Mouse (Mus musculus) liver, postnatal 0 days (tissue): Measurements from ENCODE around the gene Pbld2. TPM values are rescaled to one million over a fixed set of nuclear protein-coding genes. Genes with fewer than 3 reads are reported as not detected.

ENCODE experiments used
- ATAC-seq: fragments of 200-750 bp; cut with Nextera tagmentation; 2 replicates; pipeline ENCODE4 v1.8.0; 2017; ENCODE audit warnings: mild to moderate bottlenecking, moderate library complexity
- DNase-seq: peaks from one replicate; pipeline ENCODE4 v3.0.0-alpha.2; 2016
- H3K27ac ChIP-seq: fragments of 300-500 bp; sonication (generic); 2 replicates; pipeline ENCODE4 v1.5.1; 2014; ENCODE audit warnings: antibody characterized with exemption, moderate library complexity, mild to moderate bottlenecking, low read depth
- H3K27me3 ChIP-seq: fragments of 300-500 bp; sonication (generic); 2 replicates; pipeline ENCODE4 v1.6.1; 2014; ENCODE audit warnings: low read length, control low read depth, mixed read lengths; ENCODE audit not compliant: insufficient read depth
- H3K36me3 ChIP-seq: fragments of 300-500 bp; sonication (generic); replicated peaks from 2 replicates; pipeline ENCODE4 v1.6.1; 2014; ENCODE audit warnings: mild to moderate bottlenecking, control low read depth, low read length, moderate library complexity, mixed read lengths; ENCODE audit not compliant: insufficient read depth
- H3K4me1 ChIP-seq: fragments of 300-500 bp; sonication (generic); 2 replicates; pipeline ENCODE4 v1.6.1; 2014; ENCODE audit warnings: antibody characterized with exemption, mild to moderate bottlenecking, control low read depth; ENCODE audit not compliant: insufficient read depth
- H3K4me2 ChIP-seq: fragments of 300-500 bp; sonication (generic); 2 replicates; pipeline ENCODE4 v1.6.1; 2014; ENCODE audit warnings: low read depth, mild to moderate bottlenecking, low read length, moderate library complexity, mixed read lengths
- H3K4me3 ChIP-seq: fragments of 300-500 bp; sonication (generic); 2 replicates; pipeline ENCODE4 v1.5.1; 2014; ENCODE audit warnings: low read depth, low read length
- H3K9ac ChIP-seq: fragments of 300-500 bp; sonication (generic); replicated peaks from 2 replicates; pipeline ENCODE4 v1.6.1; 2014; ENCODE audit warnings: mild to moderate bottlenecking, moderate library complexity
- H3K9me3 ChIP-seq: fragments of 300-500 bp; sonication (generic); 2 replicates; pipeline ENCODE4 v1.6.1; 2016; ENCODE audit warnings: mild to moderate bottlenecking, control low read depth, low read length, mixed read lengths
- CTCF ChIP-seq: sonication (generic); IDR thresholded peaks from 2 replicates; pipeline ENCODE4 v1.5.1; 2016; ENCODE audit warnings: antibody characterized with exemption, low read depth
- EP300 ChIP-seq: IDR thresholded peaks from 2 replicates; pipeline ENCODE4 v1.6.1; 2016; ENCODE audit warnings: antibody characterized with exemption, low read depth, mild to moderate bottlenecking
- WGBS: fragments of 180-500 bp; shearing (Covaris S2); extraction: QIAGEN DNeasy Blood & Tissue Kit; methylation state at CpG from one replicate; pipeline ENCODE4 v1.1.7; 2014; ENCODE audit not compliant: insufficient replicate concordance; 5-methylcytosine and 5-hydroxymethylcytosine counted together
- polyA plus RNA-seq: library from polyadenylated mRNA; unstranded; fragments of >200 nt; fragmentation: Nextera tagmentation; extraction: Ambion mirVana; gene quantifications from 2 replicates; pipeline ENCODE4 v1.2.1, GENCODE M21; 2015

Pbld2 gene
- polyA plus RNA-seq, 1 experiment from 2014 or later, result 15.0 TPM

- no peaks in the 10 kb centered on the region for H3K27me3 ChIP-seq
- H3K27ac ChIP-seq, result no peak overlapping the region
- H3K4me3 ChIP-seq, result no peak overlapping the region
- peaks cover 42% of the 10 kb centered on the region for H3K36me3 ChIP-seq
- ATAC-seq (0 out of 2 replicates have a peak, but pooled peaks have one; percentile 27), DNase-seq (no peak)
- no peaks in the 10 kb centered on the region for H3K9me3 ChIP-seq
- TF ChIP-seq CTCF, result no peak
- no peak for TF ChIP-seq EP300
- no peaks in the 10 kb centered on the region for H3K4me1 ChIP-seq
- no peak overlapping the region for H3K9ac ChIP-seq
- H3K4me2 ChIP-seq, result no peak overlapping the region
- WGBS, result 48% methylated on average over 4 of the region's 4 CpGs
Measured at GRCm38 (mm10) chr10:63010268-63010667, 13.8 kb upstream of the Pbld2 start.

- H3K27ac ChIP-seq, result no peak overlapping the region
- ATAC-seq (no peak), DNase-seq (no peak)
- 87% methylated on average over 6 of the region's 6 CpGs for WGBS
- no peak overlapping the region for H3K9ac ChIP-seq
- no peak overlapping the region for H3K4me3 ChIP-seq
- H3K4me2 ChIP-seq, result no peak overlapping the region
- no peaks in the 10 kb centered on the region for H3K4me1 ChIP-seq
- peaks cover 54% of the 10 kb centered on the region for H3K36me3 ChIP-seq
- no peaks in the 10 kb centered on the region for H3K9me3 ChIP-seq
- H3K27me3 ChIP-seq, result no peaks in the 10 kb centered on the region
- TF ChIP-seq EP300 (no peak), CTCF (no peak)
Measured at GRCm38 (mm10) chr10:63011556-63011955, 12.6 kb upstream of the Pbld2 start.

- TF ChIP-seq EP300, result no peak
- TF ChIP-seq CTCF, result no peak
- Histone ChIP-seq H3K9me3 (no peaks in the 10 kb centered on the region), H3K36me3 (peaks cover 64% of the 10 kb centered on the region), H3K4me2 (no peak overlapping the region), H3K9ac (no peak overlapping the region), H3K4me3 (no peak overlapping the region), H3K27ac (no peak overlapping the region), H3K27me3 (no peaks in the 10 kb centered on the region), H3K4me1 (no peaks in the 10 kb centered on the region)
- no peak for ATAC-seq
- WGBS, result 52% methylated on average over 3 of the region's 3 CpGs
- no peak for DNase-seq
Measured at GRCm38 (mm10) chr10:63013476-63013875, 10.6 kb upstream of the Pbld2 start.

GRCm38 (mm10) chr10:63014168-63014567 is 9.9 kb upstream of the Pbld2 start:
- ATAC-seq, result no peak
- H3K9ac ChIP-seq, result no peak overlapping the region
- no peak overlapping the region for H3K4me2 ChIP-seq
- no peak for TF ChIP-seq EP300
- H3K4me3 ChIP-seq, result no peak overlapping the region
- peaks cover 64% of the 10 kb centered on the region for H3K36me3 ChIP-seq
- H3K27ac ChIP-seq, result no peak overlapping the region
- no peaks in the 10 kb centered on the region for H3K4me1 ChIP-seq
- no peak for DNase-seq
- H3K9me3 ChIP-seq, result no peaks in the 10 kb centered on the region
- no peaks in the 10 kb centered on the region for H3K27me3 ChIP-seq
- WGBS, result 88% methylated on average over 9 of the region's 9 CpGs

- DNase-seq (no peak), ATAC-seq (no peak)
- H3K36me3 ChIP-seq, result peaks cover 37% of the 10 kb centered on the region
- TF ChIP-seq EP300, result no peak
- no peak for TF ChIP-seq CTCF
- no peaks in the 10 kb centered on the region for H3K27me3 ChIP-seq
- no peak overlapping the region for H3K27ac ChIP-seq
- H3K4me3 ChIP-seq, result no peak overlapping the region
- peaks cover 11% of the 10 kb centered on the region for H3K4me1 ChIP-seq
- H3K9me3 ChIP-seq, result no peaks in the 10 kb centered on the region
- H3K4me2 ChIP-seq, result no peak overlapping the region
- WGBS, result 91% methylated on average over 6 of the region's 6 CpGs
- H3K9ac ChIP-seq, result no peak overlapping the region
Measured at GRCm38 (mm10) chr10:63019304-63019703, 4.8 kb upstream of the Pbld2 start.

- ATAC-seq (no peak), DNase-seq (no peak)
- peak overlapping the region; percentile 99 for H3K4me3 ChIP-seq
- no peaks in the 10 kb centered on the region for H3K9me3 ChIP-seq
- no peak overlapping the region for H3K27ac ChIP-seq
- 24% methylated on average over 4 of the region's 4 CpGs for WGBS
- TF ChIP-seq EP300 (no peak), CTCF (no peak)
- H3K4me1 ChIP-seq, result peaks cover 22% of the 10 kb centered on the region
- no peaks in the 10 kb centered on the region for H3K27me3 ChIP-seq
- H3K9ac ChIP-seq, result peak overlapping the region; percentile 100
- peak overlapping the region; percentile 82 for H3K4me2 ChIP-seq
- H3K36me3 ChIP-seq, result peaks cover 14% of the 10 kb centered on the region
Measured at GRCm38 (mm10) chr10:63021702-63022101, 2.4 kb upstream of the Pbld2 start.
